Mouse (Mus musculus): Measurements from ENCODE around the gene Kcna2.
A peak's percentile ranks its signal among the peaks of the same experiment; 100 is the strongest.

Gene Kcna2

GRCm38 (mm10) chr3:107100811-107101455 lies at the start of gene Kcna2:
Kcna2 (plus strand) TSS chr3:107101146.
- DNase-seq, result no peak

- DNase-seq, result no peak
Measured at GRCm38 (mm10) chr3:107061468-107061867, 39.5 kb upstream of the Kcna2 start.

- DNase-seq, result no peak
Measured at GRCm38 (mm10) chr3:107062771-107063170, 38.2 kb upstream of the Kcna2 start.

- no peak for DNase-seq
Measured at GRCm38 (mm10) chr3:107065510-107066095, 35.3 kb upstream of the Kcna2 start.

DNA sequence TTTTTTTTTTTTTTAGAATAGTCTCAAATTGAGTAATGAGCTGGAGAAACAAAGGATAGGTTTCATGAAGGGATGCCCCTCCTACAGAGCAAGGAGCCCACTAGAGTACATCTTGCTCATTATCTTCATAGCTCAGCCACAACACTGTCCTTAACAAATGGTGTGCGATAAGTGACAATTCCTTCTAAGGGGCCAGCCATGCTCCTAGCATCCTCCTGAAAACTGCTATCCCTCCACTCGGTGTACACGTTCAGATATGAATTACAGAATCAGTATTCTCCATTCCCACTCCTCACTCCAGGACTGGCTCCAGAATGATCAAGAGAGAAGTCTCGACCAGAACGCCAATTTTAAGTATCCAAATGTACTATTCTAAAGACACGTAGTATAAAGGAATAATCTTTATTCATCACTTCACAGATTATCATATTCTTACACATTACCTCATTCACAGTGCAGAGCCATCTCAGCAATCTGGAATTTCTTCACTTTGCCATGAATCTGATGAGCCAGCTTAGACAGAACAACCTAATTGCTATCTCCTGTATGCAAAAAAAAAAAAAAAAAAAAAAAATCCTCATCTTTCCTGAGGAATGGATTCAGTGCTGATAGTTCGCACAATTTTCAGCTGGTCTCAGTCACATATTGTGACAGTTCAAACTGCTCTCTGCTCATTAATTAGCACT lies 34.6 kb upstream of the Kcna2 start:
- no peak for DNase-seq

- DNase-seq, result no peak
Measured at GRCm38 (mm10) chr3:107067245-107067644, 33.7 kb upstream of the Kcna2 start.

DNA sequence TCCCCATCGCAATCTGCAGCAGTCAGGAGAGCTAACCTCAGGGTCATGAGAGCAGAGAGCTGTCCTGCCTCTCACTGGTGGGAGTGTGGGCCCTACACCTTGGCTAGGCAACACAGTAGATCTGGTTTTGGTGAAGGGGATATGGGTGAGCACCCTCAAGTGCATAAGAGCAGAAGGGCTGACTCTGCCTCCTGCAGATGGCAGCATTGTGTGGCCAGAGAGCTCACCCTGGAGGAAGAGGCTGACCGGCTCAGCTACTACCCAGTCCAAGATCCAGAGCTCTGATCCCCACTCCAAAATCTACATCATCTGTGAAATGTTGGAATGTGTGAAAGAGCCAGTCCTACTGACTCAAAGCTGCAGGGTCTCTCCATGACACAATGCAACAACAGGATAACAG lies 27.1 kb upstream of the Kcna2 start:
- no peak for DNase-seq

- no peak for DNase-seq
Measured at GRCm38 (mm10) chr3:107075705-107076104, 25.2 kb upstream of the Kcna2 start.

GRCm38 (mm10) chr3:107076658-107077057 lies 24.3 kb upstream of the Kcna2 start:
- no peak for DNase-seq

DNA sequence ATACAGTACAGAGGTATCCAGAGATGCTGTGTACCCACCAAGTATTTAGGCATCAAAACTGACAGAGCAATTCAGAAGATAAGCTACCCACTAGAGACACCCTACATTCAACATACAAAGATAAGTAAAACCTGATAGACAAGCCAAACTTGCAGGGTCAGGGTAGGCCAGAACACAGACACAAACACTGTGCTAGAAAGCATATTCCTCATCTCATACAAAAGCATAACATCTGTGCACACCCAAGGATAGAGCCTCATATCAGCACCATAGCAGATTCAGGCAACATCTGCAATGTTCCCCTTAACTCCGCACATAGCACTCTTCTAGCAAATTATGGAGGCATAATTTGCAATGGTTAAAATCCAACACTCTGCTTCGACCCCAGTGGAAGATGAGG lies 23.8 kb upstream of the Kcna2 start:
- DNase-seq, result no peak

GRCm38 (mm10) chr3:107080803-107081202 lies 20.1 kb upstream of the Kcna2 start:
- no peak for DNase-seq

DNA sequence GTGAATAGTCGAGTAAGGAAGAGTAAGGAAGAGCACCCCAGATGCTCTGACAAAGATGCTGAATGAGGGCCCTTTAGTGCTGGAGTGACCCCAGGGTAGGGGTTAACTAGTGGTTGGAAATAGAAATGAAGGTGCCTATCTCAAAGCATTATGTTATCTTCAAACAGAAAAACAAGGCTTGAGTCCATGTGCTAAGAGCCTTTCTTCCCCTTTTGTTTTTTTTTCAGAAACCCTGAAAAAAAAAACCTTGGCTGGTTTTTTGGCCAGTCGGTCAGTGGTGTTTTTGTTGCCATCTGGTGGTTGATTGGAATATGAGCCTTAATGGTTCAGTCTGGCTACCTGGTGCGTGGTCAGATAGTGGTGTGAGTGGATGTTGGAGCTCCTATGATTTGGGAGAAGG lies 19.7 kb upstream of the Kcna2 start:
- no peak for DNase-seq

GRCm38 (mm10) chr3:107084586-107084985 lies 16.4 kb upstream of the Kcna2 start:
- no peak for DNase-seq

DNA sequence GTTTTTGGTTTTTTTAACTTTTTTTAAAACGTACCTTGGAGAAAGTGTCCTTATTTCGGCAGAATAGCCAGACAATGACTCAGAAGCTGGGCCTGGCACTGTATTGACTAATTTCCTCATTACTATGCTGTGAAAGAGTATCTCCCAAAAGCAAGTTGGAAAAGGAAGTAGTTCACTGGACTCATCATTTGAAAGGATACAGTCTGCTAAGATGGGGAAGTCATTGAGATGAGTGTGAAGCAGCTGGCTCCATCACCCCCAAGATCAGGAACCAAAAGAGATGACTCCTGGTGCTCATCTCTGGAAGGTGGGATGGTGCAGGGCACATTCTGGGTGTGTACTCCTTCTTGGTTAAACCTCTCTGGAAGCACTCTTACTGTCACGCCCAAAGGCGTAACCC lies 13.5 kb upstream of the Kcna2 start:
- DNase-seq, result no peak

DNA sequence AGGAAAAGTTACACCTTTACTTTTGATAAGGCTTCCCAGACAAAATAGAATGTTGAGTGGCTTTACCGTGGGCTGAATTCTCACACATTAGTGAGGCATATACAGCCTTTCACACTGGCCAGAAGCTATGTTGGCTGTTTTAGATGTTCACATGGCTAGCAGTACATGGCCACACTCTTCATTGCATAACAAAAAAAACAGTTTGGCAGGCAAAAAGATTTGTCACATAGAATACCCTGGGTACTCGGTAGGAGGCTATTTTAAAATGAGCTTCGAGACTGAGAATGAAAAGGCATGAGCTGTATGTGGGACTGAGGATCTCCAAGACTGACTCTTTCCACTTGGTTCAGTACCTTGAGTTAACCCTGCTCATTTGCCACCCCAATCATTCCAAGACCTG lies 12.1 kb upstream of the Kcna2 start:
- DNase-seq, result no peak

DNA sequence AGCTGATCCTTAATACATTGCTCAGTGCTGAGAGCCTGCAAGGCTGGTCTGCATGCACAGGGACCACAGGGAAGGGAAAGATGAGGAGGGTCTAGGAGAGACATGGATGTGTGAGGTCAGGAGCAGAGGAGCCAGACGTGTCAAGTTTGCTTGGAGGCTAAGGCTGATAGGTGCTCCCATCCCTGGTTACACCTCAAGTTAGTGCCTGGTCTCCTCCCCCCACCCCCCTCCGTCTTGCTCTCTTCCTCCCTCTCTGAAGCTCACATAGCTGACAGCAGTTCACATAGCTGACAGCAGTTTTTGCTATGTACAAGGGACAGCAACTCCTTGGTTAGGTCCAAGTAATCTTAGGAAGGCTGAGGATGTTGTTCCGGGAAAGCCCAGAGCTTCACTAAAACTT lies 11.5 kb upstream of the Kcna2 start:
- DNase-seq, result no peak

DNA sequence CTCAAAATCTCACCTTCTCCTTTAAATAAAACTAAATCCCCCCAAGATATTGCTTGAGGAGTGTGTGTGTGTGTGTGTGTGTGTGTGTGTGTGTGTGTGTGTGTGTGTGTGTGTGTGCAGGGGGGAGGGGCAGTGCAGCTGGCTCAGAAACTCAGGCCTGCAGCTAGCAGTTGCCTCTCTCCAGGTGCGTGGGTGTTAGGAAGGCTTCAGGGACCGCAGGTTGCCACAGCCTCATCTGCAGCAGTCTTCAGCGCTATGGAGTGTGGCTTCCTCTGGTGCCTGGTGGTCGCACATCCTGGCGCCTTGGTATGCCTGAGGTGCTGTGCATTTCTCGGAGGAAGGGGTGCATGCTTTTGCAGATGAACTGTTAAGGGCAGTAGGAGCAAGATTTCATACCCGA lies 10.9 kb upstream of the Kcna2 start:
- no peak for DNase-seq

- no peak for DNase-seq
Measured at GRCm38 (mm10) chr3:107090403-107091150, 10.4 kb upstream of the Kcna2 start.

DNA sequence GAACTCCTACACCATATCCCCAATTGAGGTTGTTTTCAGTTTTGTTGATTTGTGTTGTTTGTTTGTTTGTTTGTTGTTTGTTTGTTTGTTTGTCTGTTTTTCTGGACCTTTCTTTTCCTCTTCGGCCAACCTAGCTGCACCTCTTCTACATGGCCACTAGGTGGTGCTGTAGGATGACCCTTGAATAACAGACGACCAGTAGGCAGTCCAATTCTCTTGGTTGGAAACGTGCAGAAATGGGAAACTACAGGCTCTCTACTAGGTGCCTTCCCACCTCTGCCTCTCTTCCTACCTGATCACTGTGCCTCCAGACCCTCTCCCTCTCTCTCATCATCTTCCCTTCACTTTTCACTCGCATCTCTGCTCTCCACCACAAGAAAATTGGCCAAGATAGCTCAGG lies 6.9 kb upstream of the Kcna2 start:
- DNase-seq, result peak; percentile 41

- no peak for DNase-seq
Measured at GRCm38 (mm10) chr3:107096269-107096731, 4.6 kb upstream of the Kcna2 start.

DNA sequence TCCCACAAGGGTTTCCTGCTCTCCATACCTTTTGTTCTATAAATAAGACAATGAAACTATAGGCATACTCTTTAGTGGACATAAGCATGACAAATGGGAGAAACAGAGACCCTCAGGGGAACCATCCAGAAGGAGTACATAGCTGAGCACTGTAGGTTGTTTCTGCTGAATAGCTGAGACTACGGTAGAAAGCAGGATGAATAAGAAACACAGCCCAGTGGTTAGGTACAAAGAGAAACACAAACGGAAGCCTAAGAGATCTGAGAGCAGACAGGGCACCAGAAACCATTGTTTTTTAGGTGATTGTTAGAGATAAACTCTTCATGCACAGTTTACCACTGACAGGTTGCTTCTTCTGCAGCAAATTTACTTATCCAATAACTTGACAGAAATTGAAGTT lies 1.1 kb upstream of the Kcna2 start:
- no peak for DNase-seq

DNA sequence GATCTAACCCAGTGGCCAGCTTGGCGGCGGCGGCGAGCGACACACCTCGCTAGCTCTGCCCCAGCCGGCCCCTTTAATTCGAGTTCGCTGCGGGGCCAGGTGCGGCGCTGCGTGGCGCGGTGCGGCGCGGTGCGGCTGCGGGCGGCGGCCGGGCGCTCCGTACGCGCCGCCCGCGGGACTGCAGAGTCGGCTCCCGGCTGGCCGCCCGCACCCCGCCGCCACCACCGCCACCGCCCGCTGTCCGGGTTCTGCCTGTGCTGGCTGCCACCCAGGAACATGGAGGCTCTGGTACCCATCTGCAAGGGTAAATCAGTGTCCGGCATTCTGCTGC lies 475 bp downstream of the Kcna2 start:
- DNase-seq, result peak; percentile 20

DNA sequence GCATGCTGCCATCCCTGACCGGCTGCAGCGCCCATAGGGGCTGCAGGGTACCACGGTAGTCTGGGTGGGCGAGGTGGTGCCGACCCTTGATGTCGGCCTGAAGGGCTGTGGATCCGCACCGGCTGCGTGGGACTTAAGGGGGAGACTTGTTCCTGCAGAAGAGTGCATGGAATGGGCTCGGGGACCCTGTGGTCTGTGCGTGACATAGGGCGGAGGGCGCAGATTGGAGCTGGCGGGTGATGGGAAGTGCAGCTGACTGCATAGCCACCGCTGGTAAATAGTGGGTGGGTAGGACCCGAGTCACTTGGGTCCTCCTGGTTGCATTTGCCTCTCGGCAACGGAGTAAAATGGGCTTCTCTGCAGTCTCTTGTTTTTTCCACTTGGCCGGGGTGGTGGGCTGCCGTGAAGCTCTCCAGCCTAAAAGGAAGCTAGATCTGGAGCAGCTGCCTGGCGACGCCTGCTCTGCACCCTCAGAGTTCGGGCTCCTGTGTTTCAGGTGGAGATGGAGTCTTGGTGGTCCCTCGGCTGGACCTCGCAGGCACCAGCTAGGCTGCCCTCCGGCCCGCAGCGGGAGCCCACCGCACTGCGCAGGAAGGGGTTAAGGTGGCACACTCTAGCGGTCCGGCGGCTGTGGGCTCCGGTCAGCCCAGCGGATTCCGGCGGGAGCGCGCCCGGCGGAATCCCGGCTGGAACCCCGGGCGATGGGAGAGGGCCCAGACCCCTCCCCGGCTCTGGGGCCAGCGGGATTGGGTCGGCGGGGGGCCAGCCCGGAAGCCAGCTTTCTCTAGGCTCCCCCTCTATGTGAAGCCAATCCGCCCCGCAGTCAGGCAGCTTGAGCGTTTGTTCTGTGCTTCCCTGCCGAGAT lies 1.1 kb downstream of the Kcna2 start:
- DNase-seq, result no peak

Measured in kidney, adult 18-20 months (tissue).